Mouse (Mus musculus): Measurements from ENCODE around the gene Rdh8. TPM values are rescaled to one million over a fixed set of nuclear protein-coding genes. Genes with fewer than 3 reads are reported as not detected.

Gene Rdh8
- not detected in 2 replicates for polyA plus RNA-seq (2012; rRNA removed)

GRCm38 (mm10) chr9:20818236-20818635 is at the start of gene Rdh8:
TSS of gene Rdh8 (plus strand) at chr9:20818503.
- H3K27me3 ChIP-seq (ENCODE audit: control insufficient read depth, insufficient read depth, low read length): no peaks in the 10 kb centered on the region
- no peak for TF ChIP-seq POLR2A (IDR thresholded peaks at IDR 0.05; ENCODE audit: control insufficient read depth, low read depth, low read length)
- TF ChIP-seq CTCF (IDR thresholded peaks at IDR 0.05; ENCODE audit: control insufficient read depth, insufficient read depth, insufficient replicate concordance, low read depth, low read length): no peak
- no peak within 1 kb of the TSS for H3K27ac ChIP-seq (ENCODE audit: control insufficient read depth, insufficient read depth, low read depth, low read length)
- no peak within 1 kb of the TSS for H3K4me3 ChIP-seq (ENCODE audit: control insufficient read depth, low read depth, low read length)
- peaks cover 2% of the 10 kb centered on the region for H3K4me1 ChIP-seq (ENCODE audit: control insufficient read depth, insufficient read depth, low read length)
- H3K36me3 ChIP-seq (ENCODE audit: control insufficient read depth, insufficient read depth, low read length): no peaks in the 10 kb centered on the region

GRCm38 (mm10) chr9:20781286-20781685 is 37.0 kb upstream of the Rdh8 start:
- Histone ChIP-seq H3K27ac (ENCODE audit: control insufficient read depth, insufficient read depth, low read depth, low read length) (no peak overlapping the region), H3K36me3 (ENCODE audit: control insufficient read depth, insufficient read depth, low read length) (no peaks in the 10 kb centered on the region), H3K4me1 (ENCODE audit: control insufficient read depth, insufficient read depth, low read length) (no peaks in the 10 kb centered on the region), H3K27me3 (ENCODE audit: control insufficient read depth, insufficient read depth, low read length) (no peaks in the 10 kb centered on the region), H3K4me3 (ENCODE audit: control insufficient read depth, low read depth, low read length) (no peak overlapping the region)
- TF ChIP-seq CTCF (IDR thresholded peaks at IDR 0.05; ENCODE audit: control insufficient read depth, insufficient read depth, insufficient replicate concordance, low read depth, low read length) (no peak), POLR2A (IDR thresholded peaks at IDR 0.05; ENCODE audit: control insufficient read depth, low read depth, low read length) (no peak)

- H3K27ac ChIP-seq (ENCODE audit: control insufficient read depth, insufficient read depth, low read depth, low read length): no peak overlapping the region
- H3K36me3 ChIP-seq (ENCODE audit: control insufficient read depth, insufficient read depth, low read length): no peaks in the 10 kb centered on the region
- TF ChIP-seq POLR2A (IDR thresholded peaks at IDR 0.05; ENCODE audit: control insufficient read depth, low read depth, low read length) (no peak), CTCF (IDR thresholded peaks at IDR 0.05; ENCODE audit: control insufficient read depth, insufficient read depth, insufficient replicate concordance, low read depth, low read length) (no peak)
- H3K27me3 ChIP-seq (ENCODE audit: control insufficient read depth, insufficient read depth, low read length): no peaks in the 10 kb centered on the region
- H3K4me3 ChIP-seq (ENCODE audit: control insufficient read depth, low read depth, low read length): no peak overlapping the region
- H3K4me1 ChIP-seq (ENCODE audit: control insufficient read depth, insufficient read depth, low read length): no peaks in the 10 kb centered on the region
These were observed 33.2 kb upstream of the Rdh8 start for GRCm38 (mm10) chr9:20785055-20785454.

GRCm38 (mm10) chr9:20787992-20788391 is 30.3 kb upstream of the Rdh8 start:
- Histone ChIP-seq H3K27ac (ENCODE audit: control insufficient read depth, insufficient read depth, low read depth, low read length) (no peak overlapping the region), H3K4me1 (ENCODE audit: control insufficient read depth, insufficient read depth, low read length) (no peaks in the 10 kb centered on the region), H3K27me3 (ENCODE audit: control insufficient read depth, insufficient read depth, low read length) (no peaks in the 10 kb centered on the region), H3K4me3 (ENCODE audit: control insufficient read depth, low read depth, low read length) (no peak overlapping the region), H3K36me3 (ENCODE audit: control insufficient read depth, insufficient read depth, low read length) (no peaks in the 10 kb centered on the region)
- no peak for TF ChIP-seq POLR2A (IDR thresholded peaks at IDR 0.05; ENCODE audit: control insufficient read depth, low read depth, low read length)
- peak; percentile 41; the same call in 1 of the 2 replicates for TF ChIP-seq CTCF (IDR thresholded peaks at IDR 0.05; ENCODE audit: control insufficient read depth, insufficient read depth, insufficient replicate concordance, low read depth, low read length)

GRCm38 (mm10) chr9:20789651-20790050 is 28.7 kb upstream of the Rdh8 start:
- no peak for TF ChIP-seq POLR2A (IDR thresholded peaks at IDR 0.05; ENCODE audit: control insufficient read depth, low read depth, low read length)
- no peak for TF ChIP-seq CTCF (IDR thresholded peaks at IDR 0.05; ENCODE audit: control insufficient read depth, insufficient read depth, insufficient replicate concordance, low read depth, low read length)

GRCm38 (mm10) chr9:20790345-20790744 is 28.0 kb upstream of the Rdh8 start:
- no peak overlapping the region for H3K27ac ChIP-seq (ENCODE audit: control insufficient read depth, insufficient read depth, low read depth, low read length)

More at GRCm38 (mm10) chr9:20789651-20790050, 28.7 kb upstream of the Rdh8 start:
- Histone ChIP-seq H3K36me3 (ENCODE audit: control insufficient read depth, insufficient read depth, low read length) (no peaks in the 10 kb centered on the region), H3K4me1 (ENCODE audit: control insufficient read depth, insufficient read depth, low read length) (no peaks in the 10 kb centered on the region; the same call in none of the 2 replicates), H3K27me3 (ENCODE audit: control insufficient read depth, insufficient read depth, low read length) (no peaks in the 10 kb centered on the region), H3K4me3 (ENCODE audit: control insufficient read depth, low read depth, low read length) (no peak overlapping the region), H3K27ac (ENCODE audit: control insufficient read depth, insufficient read depth, low read depth, low read length) (no peak overlapping the region)

GRCm38 (mm10) chr9:20794108-20794806 is 24.0 kb upstream of the Rdh8 start:
- TF ChIP-seq POLR2A (IDR thresholded peaks at IDR 0.05; ENCODE audit: control insufficient read depth, low read depth, low read length) (no peak), CTCF (IDR thresholded peaks at IDR 0.05; ENCODE audit: control insufficient read depth, insufficient read depth, insufficient replicate concordance, low read depth, low read length) (no peak)

More at GRCm38 (mm10) chr9:20790345-20790744, 28.0 kb upstream of the Rdh8 start:
- Histone ChIP-seq H3K27me3 (ENCODE audit: control insufficient read depth, insufficient read depth, low read length) (no peaks in the 10 kb centered on the region), H3K36me3 (ENCODE audit: control insufficient read depth, insufficient read depth, low read length) (no peaks in the 10 kb centered on the region), H3K4me1 (ENCODE audit: control insufficient read depth, insufficient read depth, low read length) (no peaks in the 10 kb centered on the region; the same call in none of the 2 replicates), H3K4me3 (ENCODE audit: control insufficient read depth, low read depth, low read length) (no peak overlapping the region)
- TF ChIP-seq CTCF (IDR thresholded peaks at IDR 0.05; ENCODE audit: control insufficient read depth, insufficient read depth, insufficient replicate concordance, low read depth, low read length) (no peak), POLR2A (IDR thresholded peaks at IDR 0.05; ENCODE audit: control insufficient read depth, low read depth, low read length) (no peak)

More at GRCm38 (mm10) chr9:20794108-20794806, 24.0 kb upstream of the Rdh8 start:
- no peaks in the 10 kb centered on the region for H3K27me3 ChIP-seq (ENCODE audit: control insufficient read depth, insufficient read depth, low read length)
- no peak overlapping the region for H3K4me3 ChIP-seq (ENCODE audit: control insufficient read depth, low read depth, low read length)
- H3K36me3 ChIP-seq (ENCODE audit: control insufficient read depth, insufficient read depth, low read length): no peaks in the 10 kb centered on the region
- H3K27ac ChIP-seq (ENCODE audit: control insufficient read depth, insufficient read depth, low read depth, low read length): peak overlapping the region; percentile 52; the same call in 1 of the 2 replicates
- no peaks in the 10 kb centered on the region; the same call in none of the 2 replicates for H3K4me1 ChIP-seq (ENCODE audit: control insufficient read depth, insufficient read depth, low read length)

Measured in testis, adult 2 months (tissue).